Mouse (Mus musculus): Measurements from ENCODE around the gene Ptprk. TPM values are rescaled to one million over a fixed set of nuclear protein-coding genes. Genes with fewer than 3 reads are reported as not detected.

The Ptprk gene
- polyA plus RNA-seq, 2 experiments from 2014 or later, result 0.81 TPM; not detected in 1

- ATAC-seq, result no peak
Measured at GRCm38 (mm10) chr10:28303856-28304255, 229.2 kb downstream of the Ptprk start.

GRCm38 (mm10) chr10:28304292-28304875 lies 229.8 kb downstream of the Ptprk start:
- no peak for ATAC-seq

GRCm38 (mm10) chr10:28306451-28307086 lies 231.9 kb downstream of the Ptprk start:
- no peak for ATAC-seq

DNA sequence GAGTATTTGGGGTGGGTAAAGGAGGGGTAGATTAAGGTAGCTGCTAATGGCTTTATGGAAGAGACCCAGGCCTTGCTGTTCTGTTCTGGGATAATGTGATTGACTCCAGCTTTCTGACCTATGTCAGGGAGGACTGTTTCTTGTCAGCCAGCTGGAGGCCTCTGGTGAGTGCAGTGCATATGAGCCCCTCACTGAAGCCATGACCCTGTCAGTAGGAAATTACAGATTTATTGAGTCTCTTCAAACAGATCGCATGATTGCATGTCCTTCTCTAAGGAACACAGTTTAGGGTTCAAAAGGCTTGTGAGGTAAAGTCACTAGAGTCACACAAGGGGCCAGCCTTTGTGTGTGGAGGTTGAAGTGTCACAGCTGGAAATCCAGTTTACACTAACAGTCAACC lies 236.7 kb downstream of the Ptprk start:
- no peak for ATAC-seq

GRCm38 (mm10) chr10:28322995-28323394 lies 248.4 kb downstream of the Ptprk start:
- no peak for ATAC-seq

DNA sequence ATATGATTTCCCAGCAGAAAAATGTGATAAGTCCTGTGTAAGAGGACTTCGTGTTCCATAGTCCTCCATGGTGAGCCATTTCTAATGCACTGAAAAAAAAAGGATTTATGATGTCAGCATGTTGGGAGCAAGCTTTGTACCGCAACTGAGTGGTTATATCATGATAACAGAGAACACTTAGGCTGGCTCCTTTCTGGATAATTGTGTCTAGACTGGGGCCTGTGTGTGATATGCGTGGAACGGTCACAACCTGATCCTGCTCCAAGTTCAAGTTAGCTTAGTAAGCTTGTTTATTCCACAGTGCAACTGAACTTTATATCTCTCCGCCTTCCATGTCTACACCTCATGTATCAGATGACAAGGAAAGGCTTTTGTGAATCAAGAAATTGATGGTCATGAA lies 260.6 kb downstream of the Ptprk start:
- no peak for ATAC-seq

- ATAC-seq, result no peak
Measured at GRCm38 (mm10) chr10:28338536-28338935, 263.9 kb downstream of the Ptprk start.

- ATAC-seq, result no peak
Measured at GRCm38 (mm10) chr10:28345196-28345681, 270.6 kb downstream of the Ptprk start.

DNA sequence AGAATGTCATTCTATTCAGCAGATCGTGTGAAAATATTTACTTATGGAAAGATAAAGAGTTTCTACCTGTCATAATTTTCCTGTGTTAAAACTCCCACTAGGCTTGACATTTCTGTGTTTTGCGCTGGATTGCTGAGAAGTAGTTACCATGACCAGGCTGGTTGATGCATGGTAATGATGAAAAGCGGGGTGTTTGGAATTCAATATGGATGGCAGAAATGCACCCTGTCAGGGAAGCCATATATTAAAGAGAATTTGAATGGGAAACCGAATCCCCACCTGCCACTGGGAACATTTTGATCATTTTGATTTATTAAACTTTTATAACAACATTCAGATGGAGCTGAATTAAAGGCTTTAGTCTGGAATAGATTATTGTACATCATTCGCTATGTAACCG lies 290.7 kb downstream of the Ptprk start:
- ATAC-seq, result no peak

GRCm38 (mm10) chr10:28366065-28366677 lies 291.6 kb downstream of the Ptprk start:
- ATAC-seq, result no peak

GRCm38 (mm10) chr10:28369808-28370207 lies 295.2 kb downstream of the Ptprk start:
- no peak for ATAC-seq

DNA sequence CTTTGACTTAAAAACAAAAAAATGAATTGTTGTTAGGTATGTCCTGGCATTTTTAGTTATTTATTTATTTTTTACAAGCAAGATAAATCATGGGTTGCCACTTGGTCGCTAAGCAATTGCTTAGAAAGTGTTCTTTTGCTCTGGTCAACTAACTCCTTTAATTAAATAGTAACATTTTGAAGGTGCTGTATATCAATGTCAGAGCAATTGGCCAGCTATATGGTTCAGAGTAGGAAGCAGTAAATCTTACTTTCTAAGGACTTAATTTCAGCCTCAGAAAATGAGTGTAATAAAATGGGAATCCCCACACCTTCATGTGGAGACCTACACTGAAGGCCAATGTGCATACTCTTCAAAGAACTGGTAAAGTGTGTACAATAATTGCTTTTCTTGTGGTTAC lies 300.3 kb downstream of the Ptprk start:
- no peak for ATAC-seq

GRCm38 (mm10) chr10:28379752-28380488 lies 305.3 kb downstream of the Ptprk start:
- no peak for ATAC-seq

DNA sequence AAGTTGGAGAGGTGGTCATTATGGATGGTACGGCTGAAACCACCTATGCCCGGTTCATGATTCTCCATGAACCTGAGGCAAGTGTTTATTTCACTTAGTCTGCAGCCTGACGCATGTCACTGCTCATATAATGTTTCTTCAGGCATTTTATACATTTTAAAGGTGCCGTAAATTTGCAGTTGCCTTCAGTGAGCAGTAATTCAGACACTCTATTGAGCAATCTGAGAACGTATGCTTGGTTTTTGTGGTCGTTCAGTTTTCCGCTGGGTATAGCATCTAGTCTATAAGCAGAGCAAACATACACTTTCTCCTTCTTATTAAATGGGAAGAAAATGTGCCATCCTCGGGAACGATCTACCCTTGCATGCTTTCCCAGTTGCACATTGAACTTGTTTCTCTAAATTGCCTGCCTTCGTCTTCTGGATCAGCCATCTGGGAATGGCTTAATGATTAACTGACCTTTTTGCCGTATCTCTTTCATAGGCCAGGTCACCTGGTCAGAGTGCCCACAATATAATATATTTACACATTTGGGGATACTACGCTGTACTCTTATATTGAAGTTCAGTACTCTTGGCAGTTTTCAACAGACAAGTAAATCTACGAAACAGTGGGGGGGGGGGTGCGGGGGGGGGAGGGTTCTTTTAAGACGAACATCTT lies 313.1 kb downstream of the Ptprk start:
- ATAC-seq, result no peak

GRCm38 (mm10) chr10:28391168-28391567 lies 316.5 kb downstream of the Ptprk start:
- no peak for ATAC-seq

GRCm38 (mm10) chr10:28395610-28396519 lies 321.2 kb downstream of the Ptprk start:
- no peak for ATAC-seq

GRCm38 (mm10) chr10:28396520-28396915 lies 321.9 kb downstream of the Ptprk start:
- no peak for ATAC-seq

- no peak for ATAC-seq
Measured at GRCm38 (mm10) chr10:28401796-28402195, 327.2 kb downstream of the Ptprk start.

GRCm38 (mm10) chr10:28408980-28409379 lies 334.4 kb downstream of the Ptprk start:
- ATAC-seq, result no peak

DNA sequence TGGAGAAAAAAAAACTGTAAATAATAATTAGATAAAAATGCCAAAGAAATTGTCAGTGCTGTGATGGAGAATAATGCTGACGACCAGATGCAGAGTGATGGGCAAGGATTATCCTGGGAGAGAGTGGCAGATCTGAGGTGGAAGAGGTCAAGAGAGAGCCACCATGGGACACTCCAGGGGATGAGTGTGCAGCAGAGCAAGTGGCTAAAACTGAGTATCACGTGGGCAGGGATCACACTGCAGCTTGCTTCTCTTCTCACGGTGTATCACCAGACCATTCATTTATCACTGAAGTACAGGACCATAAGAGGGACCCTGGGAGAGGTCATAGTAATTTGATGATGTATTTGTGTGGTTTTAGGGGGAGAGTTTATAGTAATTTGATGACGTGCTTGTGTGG lies 340.2 kb downstream of the Ptprk start:
- ATAC-seq, result no peak

DNA sequence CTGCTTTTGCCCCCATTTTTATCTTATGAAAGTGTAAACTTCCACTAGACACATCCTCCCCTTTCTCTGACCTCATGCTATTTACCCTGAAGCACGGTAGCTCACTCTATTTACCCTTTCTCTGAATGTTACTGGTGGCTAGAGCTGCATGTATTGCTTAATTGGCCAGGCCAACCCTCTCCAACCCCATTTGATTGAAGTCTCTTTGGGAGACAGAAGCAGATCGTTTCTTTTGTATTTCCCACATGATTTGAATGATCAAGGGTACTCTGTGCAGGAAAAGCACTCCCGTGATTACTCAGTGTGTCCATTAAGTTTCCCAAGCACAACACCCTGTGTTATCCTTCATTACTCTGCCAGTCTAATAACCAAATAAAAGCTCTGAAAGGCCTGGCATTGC lies 348.0 kb downstream of the Ptprk start:
- no peak for ATAC-seq

- no peak for ATAC-seq
Measured at GRCm38 (mm10) chr10:28425371-28425770, 350.8 kb downstream of the Ptprk start.
